Mouse (Mus musculus) splenic B cell, adult 2 months (primary cell): ENCODE data around the gene Samd4.

Source experiments
- DNase-seq: peaks from one replicate; pipeline ENCODE4 v3.0.0-alpha.2; 2011; ENCODE audit warnings: low read depth, low spot score
- H3K27me3 ChIP-seq: 2 replicates; pipeline ENCODE4 v1.6.1; 2012; ENCODE audit warnings: mild to moderate bottlenecking, low read length, moderate library complexity, mixed read lengths; ENCODE audit not compliant: control insufficient read depth, poor library complexity, insufficient read depth, severe bottlenecking
- H3K36me3 ChIP-seq: 2 replicates; pipeline ENCODE4 v1.6.1; 2012; ENCODE audit warnings: mild to moderate bottlenecking, low read length, moderate library complexity, mixed read lengths; ENCODE audit not compliant: control insufficient read depth, poor library complexity, insufficient read depth, severe bottlenecking

Samd4 gene

GRCm38 (mm10) chr14:46921178-46921975 is 38.7 kb downstream of the Samd4 start:
- no peak for DNase-seq
- Histone ChIP-seq H3K27me3 (no peaks in the 10 kb centered on the region), H3K36me3 (no peaks in the 10 kb centered on the region)

- H3K36me3 ChIP-seq = no peaks in the 10 kb centered on the region
- no peak for DNase-seq
- H3K27me3 ChIP-seq = no peaks in the 10 kb centered on the region
These were observed 41.3 kb downstream of the Samd4 start for GRCm38 (mm10) chr14:46923931-46924330.

- DNase-seq = no peak
- Histone ChIP-seq H3K27me3 (no peaks in the 10 kb centered on the region), H3K36me3 (no peaks in the 10 kb centered on the region)
These were observed 41.8 kb downstream of the Samd4 start for GRCm38 (mm10) chr14:46924422-46924821.

GRCm38 (mm10) chr14:46928556-46928955 is 45.9 kb downstream of the Samd4 start:
- no peak for DNase-seq
- no peaks in the 10 kb centered on the region for H3K27me3 ChIP-seq

GRCm38 (mm10) chr14:46932121-46932520 is 49.5 kb downstream of the Samd4 start:
- Histone ChIP-seq H3K36me3 (no peaks in the 10 kb centered on the region), H3K27me3 (no peaks in the 10 kb centered on the region)
- no peak for DNase-seq

More at GRCm38 (mm10) chr14:46928556-46928955, 45.9 kb downstream of the Samd4 start:
- no peaks in the 10 kb centered on the region for H3K36me3 ChIP-seq

- DNase-seq = no peak
- Histone ChIP-seq H3K27me3 (no peaks in the 10 kb centered on the region), H3K36me3 (no peaks in the 10 kb centered on the region)
These were observed 50.1 kb downstream of the Samd4 start for GRCm38 (mm10) chr14:46932708-46933107.

- no peaks in the 10 kb centered on the region for H3K36me3 ChIP-seq
- no peak for DNase-seq
- no peaks in the 10 kb centered on the region for H3K27me3 ChIP-seq
These were observed 58.4 kb downstream of the Samd4 start for GRCm38 (mm10) chr14:46941077-46941476.

GRCm38 (mm10) chr14:46941896-46942812 is 59.5 kb downstream of the Samd4 start:
- Histone ChIP-seq H3K36me3 (no peaks in the 10 kb centered on the region), H3K27me3 (no peaks in the 10 kb centered on the region)
- no peak for DNase-seq

- Histone ChIP-seq H3K36me3 (no peaks in the 10 kb centered on the region), H3K27me3 (no peaks in the 10 kb centered on the region)
- no peak for DNase-seq
These were observed 61.8 kb downstream of the Samd4 start for GRCm38 (mm10) chr14:46944411-46944810.

GRCm38 (mm10) chr14:46945903-46946490 is 63.3 kb downstream of the Samd4 start:
- no peak for DNase-seq
- Histone ChIP-seq H3K36me3 (no peaks in the 10 kb centered on the region), H3K27me3 (no peaks in the 10 kb centered on the region)

- DNase-seq = no peak
- H3K36me3 ChIP-seq = no peaks in the 10 kb centered on the region
- no peaks in the 10 kb centered on the region for H3K27me3 ChIP-seq
These were observed 65.0 kb downstream of the Samd4 start for GRCm38 (mm10) chr14:46947644-46948043.

GRCm38 (mm10) chr14:46950527-46951384 is 68.1 kb downstream of the Samd4 start:
- DNase-seq = no peak
- H3K27me3 ChIP-seq = no peaks in the 10 kb centered on the region
- no peaks in the 10 kb centered on the region for H3K36me3 ChIP-seq

- DNase-seq = no peak
- Histone ChIP-seq H3K27me3 (no peaks in the 10 kb centered on the region), H3K36me3 (no peaks in the 10 kb centered on the region)
These were observed 69.6 kb downstream of the Samd4 start for GRCm38 (mm10) chr14:46952264-46952663.

GRCm38 (mm10) chr14:46955109-46955508 is 72.5 kb downstream of the Samd4 start:
- H3K36me3 ChIP-seq = no peaks in the 10 kb centered on the region

More at GRCm38 (mm10) chr14:46955109-46955508, 72.5 kb downstream of the Samd4 start:
- no peaks in the 10 kb centered on the region for H3K27me3 ChIP-seq
- no peak for DNase-seq
